Mouse (Mus musculus) splenic B cell, adult 2 months (primary cell): ENCODE measurements around the gene Nsg2.
"Not testable (repeated sequence)": the region's sequence is repeated elsewhere in the genome, so short reads cannot be mapped to it uniquely, and the experiment has no call there.

Experiments
- DNase-seq: peaks from one replicate; pipeline ENCODE4 v3.0.0-alpha.2; 2011; ENCODE audit warnings: low read depth, low spot score
- H3K27me3 ChIP-seq: 2 replicates; pipeline ENCODE4 v1.6.1; 2012; ENCODE audit warnings: mild to moderate bottlenecking, low read length, moderate library complexity, mixed read lengths; ENCODE audit not compliant: control insufficient read depth, poor library complexity, insufficient read depth, severe bottlenecking
- H3K36me3 ChIP-seq: 2 replicates; pipeline ENCODE4 v1.6.1; 2012; ENCODE audit warnings: mild to moderate bottlenecking, low read length, moderate library complexity, mixed read lengths; ENCODE audit not compliant: control insufficient read depth, poor library complexity, insufficient read depth, severe bottlenecking

Nsg2 gene

DNA sequence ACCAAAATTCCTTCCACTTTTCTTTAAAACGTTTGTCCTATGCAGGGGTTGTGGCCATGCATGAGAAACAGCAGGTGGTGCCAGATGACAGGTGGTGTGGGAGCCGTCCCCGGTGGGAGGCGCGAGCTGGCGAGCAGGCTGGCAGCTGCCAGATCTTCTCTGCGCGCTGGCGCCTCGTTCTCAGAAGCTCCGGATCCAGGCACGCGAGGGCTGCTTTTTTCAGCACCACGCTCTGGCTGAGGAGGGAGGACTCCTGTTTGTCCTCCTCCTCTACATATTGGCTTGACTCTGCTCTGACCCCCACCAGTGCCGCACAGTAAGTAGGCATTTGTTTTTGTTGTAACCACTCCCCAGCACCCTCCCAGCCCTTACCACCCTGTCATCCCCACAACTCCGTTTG lies at the start of gene Nsg2:
Gene Nsg2, plus strand, starts transcription at position 183 of the 400 bp plus-strand sequence.
- peak; percentile 72 for DNase-seq
- H3K27me3 ChIP-seq = no peaks in the 10 kb centered on the region
- H3K36me3 ChIP-seq = no peaks in the 10 kb centered on the region

DNA sequence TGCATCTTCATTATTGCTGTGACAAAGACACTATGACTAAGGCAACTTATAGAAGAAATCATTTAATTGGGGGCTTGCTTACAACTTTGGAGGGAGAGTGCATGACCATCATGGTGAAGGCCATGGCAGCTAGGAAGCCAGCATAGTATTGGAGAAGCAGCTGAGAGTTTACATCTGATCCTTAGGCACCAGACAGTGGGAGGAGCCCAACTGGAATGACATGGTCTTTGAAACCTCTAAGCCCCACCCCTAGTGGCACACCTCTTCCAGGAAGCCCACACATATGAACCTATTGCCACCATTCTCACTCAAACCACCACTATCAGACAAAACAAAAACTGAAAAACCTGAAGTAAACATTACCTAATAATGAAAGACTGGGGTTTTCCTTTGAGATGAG lies 40.2 kb upstream of the Nsg2 start:
- no peak for DNase-seq
- Histone ChIP-seq H3K36me3 (no peaks in the 10 kb centered on the region), H3K27me3 (no peaks in the 10 kb centered on the region)

DNA sequence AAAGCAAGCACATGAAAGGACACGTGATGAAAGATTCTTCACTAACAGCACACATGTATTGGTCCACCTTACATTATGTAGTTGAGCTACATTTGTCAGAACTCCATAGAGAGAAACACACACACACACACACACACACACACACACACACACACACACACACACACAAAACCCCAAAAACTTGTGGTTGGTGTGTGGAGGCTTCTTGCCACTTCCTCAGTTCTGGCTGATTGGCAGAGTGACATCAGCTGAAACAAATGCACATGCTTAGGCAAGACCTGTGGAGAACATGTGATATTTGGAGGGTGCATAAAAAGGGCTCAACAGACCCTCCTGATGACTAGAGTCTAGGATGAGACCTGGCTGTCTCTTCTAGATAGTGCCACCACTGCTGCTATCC lies 36.3 kb upstream of the Nsg2 start:
- Histone ChIP-seq H3K27me3 (no peaks in the 10 kb centered on the region), H3K36me3 (no peaks in the 10 kb centered on the region)
- DNase-seq = no peak

DNA sequence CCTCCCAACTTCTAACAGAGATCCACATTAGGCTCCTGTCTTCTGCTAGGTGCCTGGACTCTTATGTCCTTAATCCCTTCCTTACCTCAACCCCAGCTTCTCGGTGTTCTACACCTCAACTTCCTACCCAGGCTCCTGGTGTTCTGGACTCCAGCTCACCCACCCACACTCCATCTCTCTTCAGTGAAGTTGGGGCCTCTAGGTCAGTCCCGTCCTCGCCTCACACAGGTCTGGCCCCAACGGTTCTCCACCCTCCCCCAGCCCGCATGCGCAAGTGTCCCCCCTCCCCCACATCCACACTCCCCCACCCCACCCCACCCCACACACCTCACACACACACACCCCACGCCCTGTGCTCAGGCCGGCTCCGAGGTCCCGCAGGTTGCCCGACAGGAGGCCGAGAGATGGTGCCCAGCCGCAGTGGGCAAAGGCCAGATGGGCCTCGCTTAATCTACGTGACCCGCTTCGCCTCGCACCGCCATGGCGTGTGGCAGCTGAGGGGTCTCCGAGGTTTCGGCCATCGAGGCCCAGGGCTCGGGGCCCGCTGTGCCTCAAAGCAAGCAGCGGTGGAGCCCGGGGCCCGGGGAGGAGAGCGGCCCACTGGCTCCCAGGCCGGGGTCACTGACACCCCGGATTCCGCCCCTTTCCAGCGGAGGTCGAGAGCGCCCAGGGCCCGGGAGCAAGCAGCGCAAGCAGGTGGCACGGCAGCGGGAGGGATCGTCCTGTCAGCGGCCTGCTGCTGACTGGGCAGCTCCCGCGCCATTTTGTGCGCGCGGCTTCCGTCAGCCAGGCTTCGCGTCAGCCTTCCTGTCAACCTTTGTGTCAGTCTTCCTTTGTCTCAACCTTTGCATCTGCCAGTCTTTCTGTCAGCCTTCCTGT lies 34.8 kb upstream of the Nsg2 start, which contains the start of gene 4930524B15Rik:
Gene 4930524B15Rik, plus strand, starts transcription at position 337 of the 879 bp plus-strand sequence.
- no peaks in the 10 kb centered on the region for H3K36me3 ChIP-seq
- no peak for DNase-seq
- H3K27me3 ChIP-seq = no peaks in the 10 kb centered on the region

DNA sequence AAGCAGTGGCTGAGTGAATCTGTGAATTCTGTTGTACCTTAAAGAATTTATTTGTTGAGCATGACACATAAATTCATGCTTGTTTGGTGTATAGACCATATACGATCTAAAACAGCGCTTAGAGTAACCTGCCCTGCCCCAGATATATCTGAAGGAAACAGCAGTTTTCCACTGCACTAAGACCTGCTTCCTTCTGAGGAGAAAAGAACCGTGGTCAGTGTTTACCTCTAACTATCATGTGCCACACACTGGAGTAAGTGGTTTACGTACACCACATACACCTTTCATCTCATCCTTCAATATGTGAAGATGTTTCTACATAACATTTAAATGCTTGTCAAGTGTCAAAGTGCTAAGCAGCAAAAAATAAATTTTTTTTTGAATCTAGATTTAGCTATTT lies 26.1 kb upstream of the Nsg2 start:
- Histone ChIP-seq H3K27me3 (no peaks in the 10 kb centered on the region), H3K36me3 (no peaks in the 10 kb centered on the region)
- no peak for DNase-seq

DNA sequence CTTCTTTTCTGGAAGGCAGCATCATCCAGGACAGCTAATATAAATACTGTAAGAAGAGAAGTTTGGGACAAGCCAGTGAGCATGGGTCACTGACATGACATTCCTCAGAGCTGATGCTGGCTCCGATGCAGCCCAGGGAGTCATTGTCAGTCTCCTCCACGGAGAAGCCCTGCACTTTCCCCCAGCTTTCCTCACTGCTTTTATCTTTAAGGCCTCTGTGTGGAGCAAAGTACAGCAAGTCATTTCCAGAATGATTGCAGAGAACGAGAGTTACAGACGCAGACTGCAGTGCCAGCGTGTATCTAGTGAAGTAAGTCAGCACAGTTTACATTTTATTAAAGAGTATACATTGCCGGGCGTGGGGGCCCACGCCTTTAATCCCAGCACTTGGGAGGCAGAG lies 25.4 kb upstream of the Nsg2 start:
- Histone ChIP-seq H3K36me3 (no peaks in the 10 kb centered on the region), H3K27me3 (no peaks in the 10 kb centered on the region)
- no peak for DNase-seq

DNA sequence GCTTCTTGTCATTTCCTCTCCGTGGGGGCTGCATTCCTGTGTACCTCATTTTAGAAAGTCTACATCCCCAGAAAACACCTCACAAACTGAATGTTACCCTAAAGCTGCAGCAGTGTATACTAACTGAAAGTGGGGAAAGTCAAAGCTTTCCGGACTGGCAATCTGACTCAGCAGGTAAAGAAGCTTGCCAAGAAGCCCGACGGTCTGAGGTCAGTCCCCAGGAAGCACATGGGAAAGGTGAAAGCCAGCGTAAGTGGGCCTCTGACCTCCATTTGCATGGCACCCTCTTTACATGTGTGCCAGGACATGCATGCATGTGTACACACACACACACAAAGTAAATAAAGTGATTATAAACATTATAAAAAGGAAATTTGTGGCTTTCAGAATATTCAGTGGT lies 24.6 kb upstream of the Nsg2 start:
- H3K36me3 ChIP-seq = no peaks in the 10 kb centered on the region
- no peaks in the 10 kb centered on the region for H3K27me3 ChIP-seq
- DNase-seq = no peak

DNA sequence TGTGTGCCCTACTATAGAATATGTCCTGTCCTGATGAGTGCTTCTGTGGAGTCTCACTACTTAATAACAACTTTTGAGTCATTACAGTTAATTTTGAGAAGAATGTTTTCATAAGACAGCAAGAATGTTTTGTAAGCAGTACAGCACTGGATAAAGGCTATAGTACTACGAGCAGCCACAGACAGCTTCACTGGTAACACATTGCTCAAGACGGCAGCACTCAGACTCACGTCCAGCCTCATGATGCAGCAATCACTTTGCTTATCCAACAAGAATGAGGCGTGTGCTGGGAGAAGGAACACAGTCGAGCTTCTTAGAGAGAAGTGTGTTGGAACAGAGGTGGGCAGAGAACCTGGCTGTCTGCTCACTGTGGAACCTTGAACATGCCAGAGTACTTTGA lies 24.1 kb upstream of the Nsg2 start:
- DNase-seq = no peak
- Histone ChIP-seq H3K36me3 (no peaks in the 10 kb centered on the region), H3K27me3 (no peaks in the 10 kb centered on the region)

DNA sequence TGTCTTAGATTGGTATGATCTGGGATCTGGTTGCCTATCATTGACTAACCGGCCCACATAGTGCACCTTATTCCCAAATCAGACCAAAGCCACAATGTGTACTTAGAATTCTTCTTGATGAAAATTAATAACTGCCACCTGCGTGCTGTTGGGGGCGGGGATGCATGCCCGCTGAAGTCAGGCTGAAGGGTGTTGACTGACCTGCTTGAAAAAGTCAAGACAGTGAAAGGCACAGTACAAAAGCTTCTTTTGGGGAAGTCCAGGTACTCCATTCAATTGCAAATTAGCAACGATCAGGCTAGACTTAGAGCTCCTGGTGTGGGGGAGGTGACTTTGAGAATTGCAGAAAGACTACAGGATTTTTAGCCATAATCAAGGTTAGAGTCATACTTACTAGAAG lies 20.2 kb upstream of the Nsg2 start:
- not testable (repeated sequence) for DNase-seq, H3K27me3 ChIP-seq, H3K36me3 ChIP-seq

DNA sequence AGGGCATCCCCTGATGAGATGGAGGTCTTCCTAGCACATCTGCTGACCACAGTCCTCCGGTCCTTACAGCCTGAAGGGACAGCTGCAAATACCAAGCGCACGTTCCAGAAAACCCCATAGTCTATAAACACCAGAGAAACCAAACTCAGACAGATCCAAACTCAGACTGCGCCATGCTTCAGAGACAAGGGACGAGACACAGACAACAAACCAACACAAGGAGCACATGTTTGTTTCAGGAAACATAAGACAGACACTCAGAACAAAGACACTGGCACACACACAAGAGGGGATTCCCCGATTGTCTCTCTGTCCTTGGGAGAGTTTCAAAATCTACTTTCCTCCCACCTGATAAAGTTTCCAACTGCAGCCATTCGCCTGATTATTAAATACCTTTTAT lies 18.4 kb upstream of the Nsg2 start:
- DNase-seq = no peak
- Histone ChIP-seq H3K36me3 (no peaks in the 10 kb centered on the region), H3K27me3 (no peaks in the 10 kb centered on the region; the same call in 1 of the 2 replicates)

DNA sequence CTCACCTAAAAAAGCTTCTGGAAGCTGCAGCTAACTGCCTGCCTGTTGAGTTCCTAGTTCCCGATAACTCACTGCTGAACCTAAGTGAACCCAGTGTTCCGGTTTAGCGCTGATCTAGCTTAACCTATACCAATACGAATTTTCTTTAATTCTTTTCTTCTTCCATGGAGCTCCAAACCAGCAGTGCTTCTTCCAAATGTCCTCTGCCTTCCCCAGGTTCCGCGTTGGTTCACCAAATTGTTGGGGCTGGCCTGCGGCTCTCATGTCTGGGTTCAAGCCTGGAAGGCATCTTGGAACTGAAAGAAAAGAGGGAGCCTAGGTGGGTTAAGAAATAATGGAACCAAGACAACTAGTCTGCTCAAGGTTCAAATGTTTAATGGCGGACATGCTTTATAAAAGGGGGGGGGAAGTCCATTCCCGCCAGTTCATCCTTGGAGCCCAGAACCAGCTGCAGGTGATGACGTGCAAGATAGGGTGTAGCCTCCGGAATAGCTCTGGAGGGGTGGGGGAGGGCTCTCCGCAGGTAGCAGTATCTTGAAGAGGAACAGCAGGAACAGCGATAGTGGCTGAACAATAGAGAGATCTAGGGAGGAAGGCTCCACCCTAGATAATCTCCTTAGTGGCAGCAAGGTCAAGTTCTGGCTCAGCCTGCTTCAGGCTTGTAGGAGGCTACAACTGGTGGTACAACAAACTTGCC lies 17.9 kb upstream of the Nsg2 start:
- H3K27me3 ChIP-seq, DNase-seq, H3K36me3 ChIP-seq: not testable (repeated sequence)

DNA sequence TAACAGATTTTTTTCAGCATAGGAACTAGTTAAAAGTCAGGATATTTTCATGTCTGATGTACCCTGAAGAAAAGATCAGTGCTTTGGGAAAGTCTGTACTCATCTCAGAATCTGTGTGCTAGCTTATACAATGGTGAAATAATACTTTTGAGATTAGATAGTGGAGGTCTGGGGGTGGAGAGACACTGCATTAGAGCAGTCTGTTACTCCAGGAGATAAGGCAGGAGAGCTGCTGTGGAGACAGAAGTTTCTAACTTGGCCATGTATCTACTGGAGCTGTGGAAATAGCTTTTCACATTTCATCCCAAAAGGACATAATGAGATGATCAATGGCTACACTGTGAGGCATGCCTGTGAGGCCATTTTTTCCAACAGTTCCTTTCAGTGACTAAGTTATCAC lies 17.0 kb upstream of the Nsg2 start:
- no peak for DNase-seq
- Histone ChIP-seq H3K36me3 (no peaks in the 10 kb centered on the region), H3K27me3 (no peaks in the 10 kb centered on the region; the same call in 1 of the 2 replicates)

DNA sequence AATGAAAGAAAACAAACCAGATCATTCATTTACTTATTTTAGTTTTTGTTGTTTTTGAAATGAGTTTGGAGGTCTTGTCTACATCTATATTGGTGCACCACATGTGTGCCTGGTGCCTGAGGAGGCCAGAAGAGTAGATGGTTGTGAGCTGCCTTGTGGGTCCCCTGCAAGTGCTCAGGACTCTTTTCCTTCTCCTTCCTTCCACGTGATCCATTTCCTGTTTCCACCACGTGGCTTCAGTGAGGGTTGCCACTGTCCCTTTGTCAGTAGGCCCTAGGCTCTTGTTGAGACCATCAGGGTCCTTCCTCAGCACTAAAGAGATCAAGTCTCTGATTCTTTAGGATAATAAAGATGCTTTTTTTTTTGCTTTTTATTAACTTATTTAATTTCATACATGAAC lies 15.5 kb upstream of the Nsg2 start:
- no peak for DNase-seq
- no peaks in the 10 kb centered on the region for H3K36me3 ChIP-seq
- no peaks in the 10 kb centered on the region; the same call in 1 of the 2 replicates for H3K27me3 ChIP-seq

DNA sequence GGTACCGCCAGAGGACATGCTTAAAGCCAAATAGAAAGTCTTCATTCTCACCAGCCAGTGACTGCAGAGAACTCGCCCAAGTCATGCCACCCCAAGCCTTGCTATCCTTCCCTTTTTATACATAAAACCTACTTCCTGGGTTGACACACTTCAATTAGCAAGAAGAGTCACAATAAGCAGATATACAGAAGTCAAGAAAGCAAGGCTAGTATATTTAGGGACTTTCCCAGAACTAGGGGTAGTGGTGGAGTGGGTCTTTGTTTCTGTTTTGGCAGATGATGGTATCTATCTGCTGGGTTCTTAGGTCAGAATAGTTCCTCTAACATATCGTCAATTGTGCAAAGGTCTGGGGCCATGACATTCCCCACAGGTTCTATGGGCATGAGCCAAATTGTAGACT lies 7.7 kb upstream of the Nsg2 start:
- DNase-seq = peak; percentile 39
- Histone ChIP-seq H3K27me3 (no peaks in the 10 kb centered on the region), H3K36me3 (no peaks in the 10 kb centered on the region)

DNA sequence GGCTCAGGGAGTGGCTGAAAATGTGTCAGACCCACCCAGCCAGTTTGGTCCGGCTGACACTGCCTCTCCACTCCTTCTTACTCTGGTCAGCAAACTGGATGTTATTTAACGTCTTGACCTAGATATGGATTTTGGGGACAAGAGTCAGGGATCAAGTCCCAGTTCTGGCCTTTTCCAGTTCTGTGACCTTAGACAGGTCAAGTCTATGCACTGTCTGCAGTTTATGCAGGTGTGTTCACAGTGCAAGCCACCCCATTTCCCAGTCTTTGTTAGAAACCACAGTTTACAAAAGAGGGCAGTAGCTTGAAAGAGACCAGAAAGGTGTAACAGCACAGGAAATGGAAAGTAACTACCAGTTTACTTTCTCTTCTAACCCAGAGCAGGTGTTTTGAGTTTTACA lies 547 bp upstream of the Nsg2 start:
- Histone ChIP-seq H3K36me3 (no peaks in the 10 kb centered on the region), H3K27me3 (no peaks in the 10 kb centered on the region)
- DNase-seq = no peak
